Mouse (Mus musculus): ENCODE data around the gene Olfr373. TPM values are rescaled to one million over a fixed set of nuclear protein-coding genes. Genes with fewer than 3 reads are reported as not detected.
A peak's percentile ranks its signal among the peaks of the same experiment; 100 is the strongest.

Gene Olfr373
- polyA plus RNA-seq, 1 experiment from 2014 or later, result not detected

DNA sequence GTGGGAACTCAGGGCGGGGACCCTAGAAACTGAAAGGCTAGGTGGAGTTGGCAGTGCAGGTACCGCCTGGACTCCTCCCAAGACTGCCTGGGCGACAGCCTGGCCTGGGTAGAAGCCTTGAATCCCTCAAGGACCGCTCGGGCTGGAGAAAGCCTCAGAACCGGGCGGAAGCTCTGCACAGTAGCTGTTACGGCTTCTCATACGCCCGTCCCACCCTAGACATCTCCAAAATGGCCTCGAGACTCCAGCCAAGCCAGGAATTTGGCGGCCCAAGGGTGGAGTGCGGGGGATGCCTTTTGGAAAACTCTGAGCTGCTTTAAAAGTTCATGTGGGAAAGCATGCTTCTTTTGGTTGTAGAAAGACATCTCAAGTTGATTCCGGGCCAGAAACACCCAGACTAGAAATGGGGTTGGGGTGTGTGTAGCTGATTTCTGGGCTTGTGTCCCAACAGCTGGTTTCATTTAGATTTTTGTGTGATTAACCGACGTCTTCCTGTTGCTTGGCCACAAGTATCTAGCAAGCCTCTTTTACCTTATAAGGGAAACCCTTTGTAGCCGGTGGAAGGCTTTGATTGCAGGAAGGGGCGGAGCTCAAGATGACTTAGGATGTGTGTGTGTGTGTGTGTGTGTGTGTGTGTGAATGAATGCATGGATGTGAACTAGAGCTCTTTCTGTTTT is 53.5 kb downstream of the Olfr373 start:
- peaks cover 5% of the 10 kb centered on the region; the same call in 1 of the 2 replicates for H3K36me3 ChIP-seq (ENCODE audit: control insufficient read depth, insufficient read depth, low read length)
- peaks cover 4% of the 10 kb centered on the region; the same call in 1 of the 2 replicates for H3K4me1 ChIP-seq (replicated peaks; ENCODE audit: control insufficient read depth, insufficient read depth, low read length)
- no peaks in the 10 kb centered on the region for H3K9me3 ChIP-seq (ENCODE audit: control insufficient read depth, low read length)
- ATAC-seq (replicated peaks; ENCODE audit: low FRiP score) (peak; percentile 13; the same call in 1 of the 2 replicates), DNase-seq (ENCODE audit: low spot score) (peak; percentile 74)
- H3K9ac ChIP-seq (ENCODE audit: low read length), result peak overlapping the region; percentile 96
- peak overlapping the region; percentile 95 for H3K27ac ChIP-seq (ENCODE audit: low read depth, low read length)
- H3K4me3 ChIP-seq (ENCODE audit: low read depth, low read length), result peak overlapping the region; percentile 76
- no peaks in the 10 kb centered on the region for H3K27me3 ChIP-seq (ENCODE audit: control insufficient read depth, insufficient read depth, low read length)
- 2% methylated on average over 18 of the region's 18 CpGs for WGBS
- peak overlapping the region; percentile 89 for H3K4me2 ChIP-seq (ENCODE audit: low read depth, low read length, severe bottlenecking)

DNA sequence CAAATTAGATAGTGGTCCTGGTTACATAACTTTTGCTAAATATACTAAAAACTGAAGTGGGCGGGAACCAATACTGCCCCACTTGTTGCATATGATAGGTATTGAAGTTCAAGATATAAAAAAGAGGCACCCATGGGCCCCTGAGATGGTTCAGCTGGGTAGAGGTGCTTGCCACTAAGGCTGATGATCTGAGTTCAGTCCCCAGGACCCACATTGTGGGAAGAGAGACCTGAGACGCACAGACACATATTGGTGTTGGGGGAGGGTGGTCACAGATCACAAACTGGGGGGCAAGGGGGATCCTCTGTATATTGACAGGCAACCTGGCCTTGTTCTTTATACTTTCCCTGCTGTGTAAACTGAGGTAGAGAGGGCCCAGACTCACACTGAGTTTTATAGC is 54.5 kb downstream of the Olfr373 start:
- peak overlapping the region; percentile 89; the same call in 1 of the 2 replicates for H3K4me2 ChIP-seq (ENCODE audit: low read depth, low read length, severe bottlenecking)
- 94% methylated on average over 2 of the region's 2 CpGs for WGBS
- H3K27ac ChIP-seq (ENCODE audit: low read depth, low read length), result no peak overlapping the region

DNA sequence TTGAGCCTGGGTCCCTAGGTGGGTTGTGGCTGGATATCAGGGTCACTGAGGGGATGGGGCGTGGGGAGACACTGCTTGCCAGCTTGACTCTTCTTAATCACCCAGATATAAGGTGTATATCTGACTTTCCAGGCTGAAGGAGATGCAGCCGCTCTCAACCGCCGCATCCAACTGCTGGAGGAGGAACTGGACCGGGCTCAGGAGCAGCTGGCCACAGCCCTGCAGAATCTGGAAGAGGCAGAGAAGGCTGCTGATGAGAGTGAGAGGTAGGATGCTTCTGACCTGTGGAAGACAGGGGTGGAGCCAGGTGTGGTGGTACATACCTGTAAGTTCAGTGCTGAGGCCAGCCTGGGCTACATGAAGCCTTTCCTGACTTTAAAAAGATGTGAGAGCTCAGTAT is 55.5 kb downstream of the Olfr373 start:
- DNase-seq (ENCODE audit: low spot score), result no peak
- no peak for ATAC-seq (replicated peaks; ENCODE audit: low FRiP score)
- H3K9me3 ChIP-seq (ENCODE audit: control insufficient read depth, low read length), result no peaks in the 10 kb centered on the region
- H3K9ac ChIP-seq (ENCODE audit: low read length), result no peak overlapping the region
- H3K27ac ChIP-seq (ENCODE audit: low read depth, low read length), result no peak overlapping the region
- no peaks in the 10 kb centered on the region for H3K27me3 ChIP-seq (ENCODE audit: control insufficient read depth, insufficient read depth, low read length)
- no peak overlapping the region for H3K4me3 ChIP-seq (ENCODE audit: low read depth, low read length)
- peaks cover 4% of the 10 kb centered on the region; the same call in 1 of the 2 replicates for H3K4me1 ChIP-seq (replicated peaks; ENCODE audit: control insufficient read depth, insufficient read depth, low read length)
- 94% methylated on average over 5 of the region's 5 CpGs for WGBS
- H3K36me3 ChIP-seq (ENCODE audit: control insufficient read depth, insufficient read depth, low read length), result peaks cover 5% of the 10 kb centered on the region; the same call in 1 of the 2 replicates
- no peak overlapping the region for H3K4me2 ChIP-seq (ENCODE audit: low read depth, low read length, severe bottlenecking)

More for the DNA sequence above, 54.5 kb downstream of the Olfr373 start:
- H3K36me3 ChIP-seq (ENCODE audit: control insufficient read depth, insufficient read depth, low read length), result peaks cover 5% of the 10 kb centered on the region; the same call in 1 of the 2 replicates
- H3K4me1 ChIP-seq (replicated peaks; ENCODE audit: control insufficient read depth, insufficient read depth, low read length), result peaks cover 4% of the 10 kb centered on the region; the same call in 1 of the 2 replicates
- H3K9me3 ChIP-seq (ENCODE audit: control insufficient read depth, low read length), result no peaks in the 10 kb centered on the region
- H3K9ac ChIP-seq (ENCODE audit: low read length), result no peak overlapping the region
- H3K27me3 ChIP-seq (ENCODE audit: control insufficient read depth, insufficient read depth, low read length), result no peaks in the 10 kb centered on the region
- DNase-seq (ENCODE audit: low spot score), result no peak
- H3K4me3 ChIP-seq (ENCODE audit: low read depth, low read length), result no peak overlapping the region
- no peak for ATAC-seq (replicated peaks; ENCODE audit: low FRiP score)

DNA sequence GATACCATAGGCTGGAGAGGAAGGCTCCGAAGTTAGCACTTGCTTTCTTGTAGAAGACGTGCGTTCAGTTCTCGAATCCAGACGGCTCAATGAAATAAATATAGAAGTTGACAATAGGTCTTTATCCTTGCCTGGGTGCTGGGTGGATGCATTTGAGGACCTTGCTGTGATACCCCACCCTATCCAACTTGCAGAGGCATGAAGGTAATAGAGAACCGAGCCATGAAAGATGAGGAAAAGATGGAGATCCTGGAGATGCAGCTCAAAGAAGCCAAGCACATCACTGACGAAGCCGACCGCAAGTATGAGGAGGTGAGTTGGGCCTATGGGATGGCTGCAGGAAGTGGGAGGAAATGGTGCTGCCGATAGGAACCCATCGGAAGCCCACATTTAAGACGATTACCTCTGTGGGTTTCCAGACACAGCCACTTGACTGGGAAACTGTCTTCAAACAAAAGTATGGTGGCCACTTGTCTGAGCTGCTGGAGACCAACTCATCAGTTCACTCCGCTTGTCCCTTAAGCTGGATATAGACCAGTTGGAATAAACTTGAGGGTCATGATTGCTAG is 60.4 kb downstream of the Olfr373 start:
- Histone ChIP-seq H3K4me2 (ENCODE audit: low read depth, low read length, severe bottlenecking) (no peak overlapping the region), H3K9ac (ENCODE audit: low read length) (no peak overlapping the region), H3K27ac (ENCODE audit: low read depth, low read length) (no peak overlapping the region), H3K4me1 (replicated peaks; ENCODE audit: control insufficient read depth, insufficient read depth, low read length) (no peaks in the 10 kb centered on the region), H3K9me3 (ENCODE audit: control insufficient read depth, low read length) (no peaks in the 10 kb centered on the region), H3K36me3 (ENCODE audit: control insufficient read depth, insufficient read depth, low read length) (peaks cover 20% of the 10 kb centered on the region; the same call in 1 of the 2 replicates), H3K4me3 (ENCODE audit: low read depth, low read length) (no peak overlapping the region), H3K27me3 (ENCODE audit: control insufficient read depth, insufficient read depth, low read length) (no peaks in the 10 kb centered on the region)
- no peak for ATAC-seq (replicated peaks; ENCODE audit: low FRiP score)
- DNase-seq (ENCODE audit: low spot score), result no peak
- WGBS, result 91% methylated on average over 13 of the region's 13 CpGs

DNA sequence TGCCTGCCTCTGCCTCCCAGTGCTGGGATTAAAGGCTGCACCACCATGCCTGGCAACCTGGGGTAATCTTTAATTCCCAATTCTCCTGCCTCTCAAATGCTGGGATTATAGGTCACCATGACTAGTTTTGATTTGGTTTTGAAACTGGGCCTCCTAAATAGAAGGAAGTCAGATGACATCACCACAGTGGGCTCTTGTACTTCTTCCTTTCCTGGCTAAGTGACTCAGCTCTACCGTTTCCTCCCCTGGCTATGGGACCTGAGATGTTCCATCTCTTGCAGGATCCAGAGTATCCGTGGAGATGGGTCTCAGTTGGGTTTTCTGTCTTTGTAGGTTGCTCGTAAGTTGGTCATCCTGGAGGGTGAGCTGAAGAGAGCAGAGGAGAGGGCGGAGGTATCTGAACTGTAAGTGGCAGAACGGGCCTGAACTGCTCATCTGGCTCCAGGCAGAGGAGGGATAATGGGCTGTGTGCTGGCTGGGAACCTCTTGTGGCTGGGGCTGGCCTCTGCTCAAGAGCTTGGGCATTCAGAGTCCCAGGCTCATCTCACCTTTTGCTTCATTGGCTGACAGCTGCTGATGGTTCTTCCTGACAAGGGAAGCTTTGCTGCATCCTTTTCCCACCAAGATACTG is 61.5 kb downstream of the Olfr373 start:
- ATAC-seq (replicated peaks; ENCODE audit: low FRiP score) (no peak), DNase-seq (ENCODE audit: low spot score) (peak; percentile 35)
- H3K27ac ChIP-seq (ENCODE audit: low read depth, low read length), result no peak overlapping the region
- no peak overlapping the region for H3K9ac ChIP-seq (ENCODE audit: low read length)
- H3K27me3 ChIP-seq (ENCODE audit: control insufficient read depth, insufficient read depth, low read length), result no peaks in the 10 kb centered on the region
- WGBS, result 88% methylated on average over 5 of the region's 5 CpGs
- H3K36me3 ChIP-seq (ENCODE audit: control insufficient read depth, insufficient read depth, low read length), result peaks cover 15% of the 10 kb centered on the region; the same call in 1 of the 2 replicates
- H3K4me1 ChIP-seq (replicated peaks; ENCODE audit: control insufficient read depth, insufficient read depth, low read length), result no peaks in the 10 kb centered on the region
- no peaks in the 10 kb centered on the region for H3K9me3 ChIP-seq (ENCODE audit: control insufficient read depth, low read length)
- H3K4me3 ChIP-seq (ENCODE audit: low read depth, low read length), result no peak overlapping the region
- no peak overlapping the region for H3K4me2 ChIP-seq (ENCODE audit: low read depth, low read length, severe bottlenecking)

DNA sequence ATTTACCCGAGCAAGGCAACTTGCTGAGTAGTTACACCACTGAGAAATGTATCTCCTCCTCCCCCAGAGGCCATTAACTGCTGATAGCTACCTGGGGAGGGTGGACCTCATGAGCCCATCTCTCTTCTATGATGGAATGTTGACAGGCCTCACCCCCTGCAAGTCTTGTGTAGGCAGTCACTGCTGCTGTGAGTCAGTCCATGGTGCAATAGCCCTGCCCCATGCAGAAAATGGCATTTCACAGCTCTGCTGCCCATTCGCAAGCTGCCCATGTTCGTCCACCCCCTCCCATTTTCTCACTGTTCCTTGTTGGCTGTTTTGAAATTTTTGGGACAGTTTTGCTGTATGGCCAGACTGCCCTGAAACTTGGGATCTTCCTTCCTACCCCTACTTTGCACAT is 62.5 kb downstream of the Olfr373 start:
- no peak overlapping the region for H3K4me3 ChIP-seq (ENCODE audit: low read depth, low read length)
- ATAC-seq (replicated peaks; ENCODE audit: low FRiP score) (no peak), DNase-seq (ENCODE audit: low spot score) (peak; percentile 13)
- H3K27me3 ChIP-seq (ENCODE audit: control insufficient read depth, insufficient read depth, low read length), result no peaks in the 10 kb centered on the region
- no peak overlapping the region for H3K27ac ChIP-seq (ENCODE audit: low read depth, low read length)
- H3K4me2 ChIP-seq (ENCODE audit: low read depth, low read length, severe bottlenecking), result no peak overlapping the region
- 92% methylated on average over 3 of the region's 3 CpGs for WGBS
- no peaks in the 10 kb centered on the region for H3K4me1 ChIP-seq (replicated peaks; ENCODE audit: control insufficient read depth, insufficient read depth, low read length)
- no peak overlapping the region for H3K9ac ChIP-seq (ENCODE audit: low read length)
- no peaks in the 10 kb centered on the region for H3K9me3 ChIP-seq (ENCODE audit: control insufficient read depth, low read length)
- H3K36me3 ChIP-seq (ENCODE audit: control insufficient read depth, insufficient read depth, low read length), result peaks cover 15% of the 10 kb centered on the region; the same call in 1 of the 2 replicates

DNA sequence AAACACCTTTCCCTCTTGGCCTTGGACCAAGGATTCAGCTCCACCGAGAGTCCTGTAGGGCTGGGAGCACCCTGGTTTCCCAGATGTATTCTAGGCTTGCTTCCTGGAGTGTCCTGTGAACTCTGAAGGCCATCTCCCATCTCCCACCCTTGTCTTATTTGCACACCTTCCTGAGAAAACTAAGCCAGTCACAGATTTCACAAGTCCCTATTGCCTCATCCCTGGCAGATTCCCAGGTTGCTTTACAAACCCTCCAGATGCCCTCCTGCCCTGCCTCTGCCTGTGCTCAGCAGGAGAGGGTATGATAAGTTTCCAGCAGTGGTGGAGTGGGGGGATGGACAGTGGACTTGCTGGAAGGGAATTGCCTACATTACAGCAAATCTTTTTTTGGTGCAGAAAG is 63.1 kb downstream of the Olfr373 start:
- Histone ChIP-seq H3K36me3 (ENCODE audit: control insufficient read depth, insufficient read depth, low read length) (peaks cover 15% of the 10 kb centered on the region; the same call in 1 of the 2 replicates), H3K27ac (ENCODE audit: low read depth, low read length) (no peak overlapping the region), H3K9me3 (ENCODE audit: control insufficient read depth, low read length) (no peaks in the 10 kb centered on the region), H3K4me2 (ENCODE audit: low read depth, low read length, severe bottlenecking) (no peak overlapping the region), H3K4me1 (replicated peaks; ENCODE audit: control insufficient read depth, insufficient read depth, low read length) (no peaks in the 10 kb centered on the region), H3K4me3 (ENCODE audit: low read depth, low read length) (no peak overlapping the region), H3K27me3 (ENCODE audit: control insufficient read depth, insufficient read depth, low read length) (no peaks in the 10 kb centered on the region), H3K9ac (ENCODE audit: low read length) (no peak overlapping the region)
- DNase-seq (ENCODE audit: low spot score), result no peak
- ATAC-seq (replicated peaks; ENCODE audit: low FRiP score), result no peak
- 92% methylated on average over 1 of the region's 1 CpGs for WGBS

DNA sequence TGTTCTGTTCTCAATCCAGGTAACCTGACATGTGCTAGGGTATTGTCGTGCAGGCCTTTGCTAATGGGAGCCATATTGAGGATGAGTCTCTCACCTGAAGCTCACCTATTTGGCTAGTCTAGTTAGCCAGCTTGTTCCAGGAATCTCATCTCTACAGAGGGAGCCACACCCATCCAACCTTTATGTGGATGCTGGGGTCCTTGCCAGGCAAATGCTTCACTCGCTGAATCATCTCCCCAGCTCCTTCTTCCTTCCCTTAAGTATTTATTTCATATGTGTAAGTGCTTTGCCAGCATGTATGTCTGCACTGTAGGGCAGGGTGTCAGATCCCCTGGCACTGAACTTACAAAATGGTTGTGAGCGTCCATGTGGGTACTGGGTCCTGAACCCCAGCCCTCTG is 63.6 kb downstream of the Olfr373 start:
- Histone ChIP-seq H3K4me2 (ENCODE audit: low read depth, low read length, severe bottlenecking) (no peak overlapping the region), H3K27me3 (ENCODE audit: control insufficient read depth, insufficient read depth, low read length) (no peaks in the 10 kb centered on the region), H3K4me1 (replicated peaks; ENCODE audit: control insufficient read depth, insufficient read depth, low read length) (no peaks in the 10 kb centered on the region), H3K9me3 (ENCODE audit: control insufficient read depth, low read length) (no peaks in the 10 kb centered on the region), H3K4me3 (ENCODE audit: low read depth, low read length) (no peak overlapping the region), H3K9ac (ENCODE audit: low read length) (no peak overlapping the region), H3K27ac (ENCODE audit: low read depth, low read length) (no peak overlapping the region), H3K36me3 (ENCODE audit: control insufficient read depth, insufficient read depth, low read length) (peaks cover 15% of the 10 kb centered on the region; the same call in 1 of the 2 replicates)
- ATAC-seq (replicated peaks; ENCODE audit: low FRiP score) (no peak), DNase-seq (ENCODE audit: low spot score) (no peak)
- 93% methylated on average over 3 of the region's 3 CpGs for WGBS

Data from forebrain, embryonic 11.5 days (tissue).